Mouse (Mus musculus): Measurements from ENCODE around the gene Foxp1. TPM values are rescaled to one million over a fixed set of nuclear protein-coding genes. Genes with fewer than 3 reads are reported as not detected.

Gene Foxp1
- total and polyA plus RNA-seq, 3 experiments = 57.4 to 88.1 (median 79.8) TPM

DNA sequence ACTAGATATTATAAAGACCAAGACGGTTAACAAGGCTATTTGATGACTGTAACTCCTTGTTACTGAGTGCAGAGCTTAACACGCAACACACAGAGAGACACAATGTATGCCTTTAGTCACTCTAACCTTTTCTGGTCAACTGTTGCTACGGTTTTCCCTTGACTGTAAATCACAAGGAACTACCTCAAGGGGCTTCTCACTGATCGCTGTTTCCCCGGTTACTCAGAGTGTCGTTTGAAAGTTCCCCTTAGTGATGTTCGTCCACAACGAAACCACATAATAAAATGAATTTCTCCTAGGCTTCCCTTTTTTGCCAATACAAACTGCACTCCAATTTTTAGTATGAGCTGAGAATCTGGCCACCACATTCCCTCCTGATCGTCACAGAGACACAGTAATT is 497.9 kb downstream of the Foxp1 start:
- Histone ChIP-seq H3K36me3 (replicated peaks) (peaks cover 17% of the 10 kb centered on the region), H3K4me1 (ENCODE audit: insufficient read depth, low read depth, low read length) (peaks cover 19% of the 10 kb centered on the region), H3K27me3 (ENCODE audit: insufficient read depth, low read length) (no peaks in the 10 kb centered on the region), H3K9me3 (replicated peaks) (peaks cover 11% of the 10 kb centered on the region), H3K4me3 (ENCODE audit: low read depth, low read length) (no peak overlapping the region)
- no peak for ATAC-seq (ENCODE audit: extremely low read depth, insufficient number of reproducible peaks, low FRiP score, poor library complexity, severe bottlenecking)
- TF ChIP-seq CTCF (IDR thresholded peaks at IDR 0.05; ENCODE audit: low read depth, low read length) (no peak), GATA1 (IDR thresholded peaks at IDR 0.05; ENCODE audit: borderline replicate concordance, low read length) (no peak), TAL1 (conservative IDR thresholded peaks at IDR 0.05; ENCODE audit: low read depth, low read length) (no peak), GATA2 (IDR thresholded peaks at IDR 0.05; ENCODE audit: borderline replicate concordance, low read depth, low read length) (no peak), POLR2AphosphoS5 (IDR thresholded peaks at IDR 0.05; ENCODE audit: insufficient replicate concordance, low read depth, low read length) (no peak)
- no peak for DNase-seq (ENCODE audit: low spot score)

DNA sequence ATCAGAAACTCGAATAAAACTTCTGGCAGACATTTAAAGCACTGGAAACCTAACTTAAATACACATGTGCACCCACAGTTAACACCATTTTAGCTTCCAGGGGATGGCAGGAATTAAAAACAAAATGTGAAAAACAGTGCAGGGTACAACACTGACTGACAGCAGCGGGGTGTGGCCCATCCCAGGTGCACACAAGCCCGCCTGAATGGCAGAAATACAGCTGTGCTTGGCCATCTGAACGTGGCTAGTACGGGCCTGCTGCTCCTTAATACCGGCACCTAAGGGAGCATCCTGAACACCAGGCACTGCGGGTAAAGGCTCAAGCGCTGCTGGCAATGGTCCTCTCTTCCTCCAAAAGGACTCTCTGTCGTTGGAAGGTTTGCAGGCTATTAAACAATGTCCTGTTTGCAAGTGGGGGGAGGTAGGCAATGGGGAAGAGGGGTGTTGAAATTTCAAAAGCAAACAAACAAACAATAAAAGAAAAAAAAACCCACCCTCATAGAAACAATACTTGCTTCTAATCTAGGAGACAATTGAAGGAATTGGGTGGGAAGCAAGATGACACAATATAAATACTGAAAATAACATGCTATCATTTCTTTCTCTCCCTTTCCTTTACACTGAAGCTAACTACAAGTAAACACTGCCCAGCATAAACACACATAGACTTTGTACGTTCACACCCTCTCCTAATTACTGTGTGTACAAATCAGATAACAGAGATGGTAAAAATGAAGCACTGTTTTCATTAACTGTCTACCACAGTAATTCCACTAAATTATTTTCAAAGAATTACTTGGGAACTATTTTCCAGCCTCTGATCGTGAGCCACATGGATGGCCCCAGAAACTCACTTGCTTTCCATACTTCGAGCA is 501.7 kb downstream of the Foxp1 start:
- no peaks in the 10 kb centered on the region for H3K9me3 ChIP-seq (replicated peaks)
- H3K4me1 ChIP-seq (ENCODE audit: insufficient read depth, low read depth, low read length) = peaks cover 15% of the 10 kb centered on the region

DNA sequence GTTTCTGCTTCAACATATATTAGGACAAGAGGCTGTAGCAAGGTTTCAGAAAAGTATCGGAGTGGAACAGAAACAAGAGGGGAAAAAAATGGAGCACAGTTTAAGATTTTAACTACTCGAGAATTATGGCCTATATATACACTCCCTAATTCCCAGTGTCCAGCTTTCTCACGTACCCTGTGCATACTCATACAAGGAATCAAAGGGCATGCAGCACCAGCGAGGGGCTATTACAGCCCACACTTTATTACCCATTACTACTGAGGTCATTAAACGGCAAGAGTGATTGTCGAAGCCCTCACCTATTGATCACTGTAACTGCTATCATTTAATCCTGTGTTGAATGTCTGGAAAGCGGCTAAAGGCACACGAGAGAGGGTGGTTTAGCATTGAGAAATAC is 502.8 kb downstream of the Foxp1 start:
- DNase-seq (ENCODE audit: low spot score) = no peak
- Histone ChIP-seq H3K4me3 (ENCODE audit: low read depth, low read length) (no peak overlapping the region), H3K9me3 (replicated peaks) (no peaks in the 10 kb centered on the region), H3K4me1 (ENCODE audit: insufficient read depth, low read depth, low read length) (peaks cover 15% of the 10 kb centered on the region), H3K27me3 (ENCODE audit: insufficient read depth, low read length) (no peaks in the 10 kb centered on the region), H3K36me3 (replicated peaks) (peaks cover 41% of the 10 kb centered on the region)
- no peak for TF ChIP-seq GATA1 (IDR thresholded peaks at IDR 0.05; ENCODE audit: borderline replicate concordance, low read length)
- TF ChIP-seq CTCF (IDR thresholded peaks at IDR 0.05; ENCODE audit: low read depth, low read length) = no peak
- no peak for TF ChIP-seq TAL1 (conservative IDR thresholded peaks at IDR 0.05; ENCODE audit: low read depth, low read length)
- no peak for TF ChIP-seq POLR2AphosphoS5 (IDR thresholded peaks at IDR 0.05; ENCODE audit: insufficient replicate concordance, low read depth, low read length)
- no peak for TF ChIP-seq GATA2 (IDR thresholded peaks at IDR 0.05; ENCODE audit: borderline replicate concordance, low read depth, low read length)
- no peak for ATAC-seq (ENCODE audit: extremely low read depth, insufficient number of reproducible peaks, low FRiP score, poor library complexity, severe bottlenecking)

More for the DNA sequence above, 501.7 kb downstream of the Foxp1 start:
- Histone ChIP-seq H3K36me3 (replicated peaks) (peaks cover 30% of the 10 kb centered on the region), H3K27me3 (ENCODE audit: insufficient read depth, low read length) (no peaks in the 10 kb centered on the region), H3K4me3 (ENCODE audit: low read depth, low read length) (no peak overlapping the region)
- no peak for DNase-seq (ENCODE audit: low spot score)
- peak; percentile 29; the same call in 1 of the 2 replicates for ATAC-seq (ENCODE audit: extremely low read depth, insufficient number of reproducible peaks, low FRiP score, poor library complexity, severe bottlenecking)
- TF ChIP-seq TAL1 (conservative IDR thresholded peaks at IDR 0.05; ENCODE audit: low read depth, low read length) = no peak
- no peak for TF ChIP-seq GATA1 (IDR thresholded peaks at IDR 0.05; ENCODE audit: borderline replicate concordance, low read length)
- TF ChIP-seq GATA2 (IDR thresholded peaks at IDR 0.05; ENCODE audit: borderline replicate concordance, low read depth, low read length) = no peak
- no peak for TF ChIP-seq POLR2AphosphoS5 (IDR thresholded peaks at IDR 0.05; ENCODE audit: insufficient replicate concordance, low read depth, low read length)
- TF ChIP-seq CTCF (IDR thresholded peaks at IDR 0.05; ENCODE audit: low read depth, low read length) = no peak

DNA sequence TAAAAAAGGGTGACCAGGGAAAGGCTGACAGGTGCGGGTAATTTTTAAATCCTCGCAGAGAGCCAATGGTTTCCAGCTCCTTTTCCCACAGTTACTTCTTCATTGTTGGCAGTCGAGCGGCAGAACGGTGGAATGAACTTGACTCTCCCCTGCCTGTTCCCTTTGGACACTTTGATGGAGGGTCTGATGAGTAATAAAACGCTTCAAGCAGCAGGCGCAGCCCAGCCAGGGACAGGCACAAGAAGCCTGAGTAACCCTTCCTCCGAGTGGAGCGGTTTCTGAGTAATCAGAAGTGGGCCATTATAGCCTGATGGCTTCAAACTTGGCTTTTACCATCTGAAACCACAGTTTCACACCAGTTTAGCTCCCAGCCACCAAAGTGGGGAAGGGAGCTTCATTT is 503.3 kb downstream of the Foxp1 start:
- TF ChIP-seq POLR2AphosphoS5 (IDR thresholded peaks at IDR 0.05; ENCODE audit: insufficient replicate concordance, low read depth, low read length) = no peak
- no peak for TF ChIP-seq TAL1 (conservative IDR thresholded peaks at IDR 0.05; ENCODE audit: low read depth, low read length)
- no peak for TF ChIP-seq CTCF (IDR thresholded peaks at IDR 0.05; ENCODE audit: low read depth, low read length)
- TF ChIP-seq GATA2 (IDR thresholded peaks at IDR 0.05; ENCODE audit: borderline replicate concordance, low read depth, low read length) = no peak
- no peak for TF ChIP-seq GATA1 (IDR thresholded peaks at IDR 0.05; ENCODE audit: borderline replicate concordance, low read length)
- DNase-seq (ENCODE audit: low spot score) (no peak), ATAC-seq (ENCODE audit: extremely low read depth, insufficient number of reproducible peaks, low FRiP score, poor library complexity, severe bottlenecking) (no peak)
- no peaks in the 10 kb centered on the region for H3K27me3 ChIP-seq (ENCODE audit: insufficient read depth, low read length)
- peaks cover 13% of the 10 kb centered on the region for H3K4me1 ChIP-seq (ENCODE audit: insufficient read depth, low read depth, low read length)
- peaks cover 45% of the 10 kb centered on the region for H3K36me3 ChIP-seq (replicated peaks)
- no peaks in the 10 kb centered on the region for H3K9me3 ChIP-seq (replicated peaks)
- no peak overlapping the region for H3K4me3 ChIP-seq (ENCODE audit: low read depth, low read length)

DNA sequence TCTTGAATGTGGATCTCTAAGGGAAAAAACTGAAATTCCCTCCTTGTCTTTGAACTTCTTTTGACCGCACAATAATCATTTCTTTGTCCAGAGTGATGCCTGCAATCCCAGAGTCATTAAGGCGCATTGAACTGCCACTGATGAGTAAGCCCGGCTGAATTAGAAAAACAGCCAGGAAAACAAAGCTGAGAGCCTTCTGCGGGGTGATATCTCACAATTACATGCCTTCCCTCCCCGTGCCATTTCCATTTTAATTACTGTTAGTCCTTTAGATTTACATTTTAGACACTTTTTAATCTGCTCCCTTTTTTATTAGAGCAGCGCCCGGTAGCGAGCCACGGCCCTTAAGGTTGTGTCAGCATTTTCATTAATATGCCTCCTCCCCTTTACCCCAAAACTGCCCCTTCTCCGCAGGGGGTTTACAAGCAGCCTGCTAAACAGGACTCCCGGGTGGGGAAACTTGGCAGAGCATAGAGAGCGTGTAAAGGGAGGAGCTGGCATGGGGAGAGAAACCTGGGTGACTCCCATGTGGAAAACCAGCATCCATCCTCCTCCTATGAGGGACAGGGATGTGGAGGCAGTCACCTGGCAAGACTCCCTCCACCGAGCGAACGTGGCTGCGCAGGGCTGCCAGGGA is 508.5 kb downstream of the Foxp1 start:
- TF ChIP-seq GATA2 (IDR thresholded peaks at IDR 0.05; ENCODE audit: borderline replicate concordance, low read depth, low read length) (no peak), POLR2AphosphoS5 (IDR thresholded peaks at IDR 0.05; ENCODE audit: insufficient replicate concordance, low read depth, low read length) (no peak), CTCF (IDR thresholded peaks at IDR 0.05; ENCODE audit: low read depth, low read length) (no peak), TAL1 (conservative IDR thresholded peaks at IDR 0.05; ENCODE audit: low read depth, low read length) (no peak), GATA1 (IDR thresholded peaks at IDR 0.05; ENCODE audit: borderline replicate concordance, low read length) (no peak)
- ATAC-seq (ENCODE audit: extremely low read depth, insufficient number of reproducible peaks, low FRiP score, poor library complexity, severe bottlenecking) (no peak), DNase-seq (ENCODE audit: low spot score) (no peak)
- H3K27me3 ChIP-seq (ENCODE audit: insufficient read depth, low read length) = no peaks in the 10 kb centered on the region
- H3K9me3 ChIP-seq (replicated peaks) = no peaks in the 10 kb centered on the region
- H3K4me3 ChIP-seq (ENCODE audit: low read depth, low read length) = no peak overlapping the region
- peaks cover 6% of the 10 kb centered on the region for H3K4me1 ChIP-seq (ENCODE audit: insufficient read depth, low read depth, low read length)
- peaks cover 76% of the 10 kb centered on the region for H3K36me3 ChIP-seq (replicated peaks)

Data from G1E (cell line).